Mouse (Mus musculus) MEL (cell line): ENCODE results near the gene Cul9. TPM values are rescaled to one million over a fixed set of nuclear protein-coding genes. Genes with fewer than 3 reads are reported as not detected.

Source experiments
- DNase-seq: peaks from one replicate; pipeline ENCODE4 v3.0.0; 2011; ENCODE audit warnings: low read depth, low spot score
- H3K27ac ChIP-seq: 2 replicates; pipeline ENCODE4 v1.5.1; 2012; ENCODE audit warnings: low read depth, mild to moderate bottlenecking, control low read depth, low read length, moderate library complexity; ENCODE audit not compliant: control insufficient read depth
- H3K27me3 ChIP-seq, 2 experiments: fragments of 150-350 bp in 1 of 2; sonication (generic) in 1 of 2; 2 replicates each; pipeline ENCODE4 v1.6.1; 2012; ENCODE audit warnings: low read length in 2 of 2, mild to moderate bottlenecking in 2 of 2, improper control_type of control experiment in 1 of 2, moderate library complexity in 1 of 2; ENCODE audit not compliant: insufficient read depth in 2 of 2, control insufficient read depth in 1 of 2
- H3K36me3 ChIP-seq, 2 experiments: 2 replicates each; pipeline ENCODE4 v1.6.1; 2012 to 2014; ENCODE audit warnings: low read length in 2 of 2, improper control_type of control experiment in 1 of 2, inconsistent platforms in 1 of 2, mild to moderate bottlenecking in 1 of 2; ENCODE audit not compliant: insufficient read depth in 2 of 2, control insufficient read depth in 1 of 2
- H3K4me1 ChIP-seq, 2 experiments: fragments of 150-350 bp in 1 of 2; sonication (generic) in 1 of 2; 2 replicates each; pipeline ENCODE4 v1.6.1; 2012; ENCODE audit warnings: low read length in 2 of 2, improper control_type of control experiment in 1 of 2, mild to moderate bottlenecking in 1 of 2; ENCODE audit not compliant: insufficient read depth in 2 of 2, control insufficient read depth in 1 of 2
- H3K4me3 ChIP-seq, 2 experiments: fragments of 150-350 bp in 1 of 2; sonication (generic) in 1 of 2; 2 replicates each; pipeline ENCODE4 v1.5.1; 2012; ENCODE audit warnings: low read depth in 2 of 2, low read length in 2 of 2, mild to moderate bottlenecking in 2 of 2, moderate library complexity in 2 of 2, control low read depth in 1 of 2, improper control_type of control experiment in 1 of 2; ENCODE audit not compliant: control insufficient read depth in 1 of 2, insufficient read depth in 1 of 2
- H3K79me2 ChIP-seq: 2 replicates; pipeline ENCODE4 v1.6.1; 2012; ENCODE audit warnings: mild to moderate bottlenecking, low read length, moderate library complexity; ENCODE audit not compliant: control insufficient read depth, poor library complexity, insufficient read depth
- H3K9ac ChIP-seq: 2 replicates; pipeline ENCODE4 v1.6.1; 2012; ENCODE audit warnings: low read depth, mild to moderate bottlenecking, control low read depth, low read length, moderate library complexity; ENCODE audit not compliant: control insufficient read depth, poor library complexity, severe bottlenecking
- H3K9me3 ChIP-seq: fragments of 150-350 bp; sonication (generic); replicated peaks from 2 replicates; pipeline ENCODE4 v1.6.1; 2012; ENCODE audit warnings: mild to moderate bottlenecking, low read length, improper control_type of control experiment, moderate library complexity; ENCODE audit not compliant: insufficient read depth
- BHLHE40 ChIP-seq: IDR thresholded peaks from 2 replicates; pipeline ENCODE4 v1.6.1; 2012; ENCODE audit warnings: low read depth, mild to moderate bottlenecking, inconsistent platforms, low read length, improper control_type of control experiment, borderline replicate concordance
- CHD1 ChIP-seq: IDR thresholded peaks from 2 replicates; pipeline ENCODE4 v1.6.1; 2012; ENCODE audit warnings: low read depth, mild to moderate bottlenecking, inconsistent platforms, low read length, improper control_type of control experiment
- CTCF ChIP-seq, 3 experiments: IDR thresholded peaks in 2 of 3; conservative IDR thresholded peaks in 1 of 3; 2 replicates each; pipeline ENCODE4 v1.5.1; 2011 to 2012; ENCODE audit warnings: low read length in 3 of 3, low read depth in 2 of 3, mild to moderate bottlenecking in 2 of 3, improper control_type of control experiment in 1 of 3, inconsistent platforms in 1 of 3, mixed read lengths in 1 of 3, moderate library complexity in 1 of 3; ENCODE audit not compliant: control insufficient read depth in 1 of 3, insufficient read depth in 1 of 3, poor library complexity in 1 of 3, severe bottlenecking in 1 of 3
- E2F4 ChIP-seq: IDR thresholded peaks from 2 replicates; pipeline ENCODE4 v1.6.1; 2011; ENCODE audit warnings: low read depth, low read length, improper control_type of control experiment, borderline replicate concordance
- EP300 ChIP-seq, 2 experiments: IDR thresholded peaks; 2 replicates each; pipeline ENCODE4 v1.6.1; 2011; ENCODE audit warnings: improper control_type of control experiment in 2 of 2, low read length in 2 of 2, low read depth in 1 of 2, mild to moderate bottlenecking in 1 of 2
- ETS1 ChIP-seq: IDR thresholded peaks from 2 replicates; pipeline ENCODE4 v1.6.1; 2012; ENCODE audit warnings: low read depth, mild to moderate bottlenecking, inconsistent platforms, low read length, improper control_type of control experiment, moderate library complexity
- GATA1 ChIP-seq: IDR thresholded peaks from 2 replicates; pipeline ENCODE4 v1.6.1; 2011; ENCODE audit warnings: low read depth, low read length, improper control_type of control experiment
- JUND ChIP-seq: IDR thresholded peaks from 2 replicates; pipeline ENCODE4 v1.6.1; 2011; ENCODE audit warnings: low read depth, mild to moderate bottlenecking, improper control_type of control experiment, low read length
- KAT2A ChIP-seq: conservative IDR thresholded peaks from 2 replicates; pipeline ENCODE4 v1.6.1; 2012; ENCODE audit warnings: low read depth, low read length, improper control_type of control experiment, inconsistent platforms
- MAFK ChIP-seq: IDR thresholded peaks from 2 replicates; pipeline ENCODE4 v1.6.1; 2011; ENCODE audit warnings: low read depth, mild to moderate bottlenecking, low read length, improper control_type of control experiment, borderline replicate concordance
- MEF2A ChIP-seq: IDR thresholded peaks from 2 replicates; pipeline ENCODE4 v1.6.1; 2014; ENCODE audit warnings: low read depth, mild to moderate bottlenecking, inconsistent platforms, low read length, improper control_type of control experiment; ENCODE audit not compliant: poor library complexity, insufficient replicate concordance, severe bottlenecking; ENCODE audit errors: extremely low read depth
- MYB ChIP-seq: IDR thresholded peaks from 2 replicates; pipeline ENCODE4 v1.6.1; 2011; ENCODE audit warnings: mild to moderate bottlenecking, low read depth, low read length, improper control_type of control experiment
- MYC ChIP-seq: IDR thresholded peaks from 2 replicates; pipeline ENCODE4 v1.6.1; 2011; ENCODE audit warnings: low read depth, mild to moderate bottlenecking, low read length, improper control_type of control experiment, moderate library complexity
- NRF1 ChIP-seq: IDR thresholded peaks from 2 replicates; pipeline ENCODE4 v1.6.1; 2014; ENCODE audit warnings: low read depth, mild to moderate bottlenecking, inconsistent platforms, low read length, improper control_type of control experiment, moderate library complexity; ENCODE audit not compliant: poor library complexity, insufficient read depth, severe bottlenecking
- POLR2A ChIP-seq, 2 experiments: IDR thresholded peaks; 2 replicates each; pipeline ENCODE4 v1.6.1; 2011 to 2012; ENCODE audit warnings: low read length in 2 of 2, mild to moderate bottlenecking in 2 of 2, control low read depth in 1 of 2, improper control_type of control experiment in 1 of 2, low read depth in 1 of 2, moderate library complexity in 1 of 2; ENCODE audit not compliant: control insufficient read depth in 1 of 2, insufficient read depth in 1 of 2, poor library complexity in 1 of 2
- POLR2AphosphoS5 ChIP-seq: IDR thresholded peaks from 2 replicates; pipeline ENCODE4 v1.6.1; 2012; ENCODE audit warnings: low read depth, borderline replicate concordance, mild to moderate bottlenecking, inconsistent platforms, low read length, moderate library complexity, mixed read lengths
- SIN3A ChIP-seq: IDR thresholded peaks from 2 replicates; pipeline ENCODE4 v1.6.1; 2012; ENCODE audit warnings: low read length, improper control_type of control experiment, inconsistent platforms
- TAL1 ChIP-seq: IDR thresholded peaks from 2 replicates; pipeline ENCODE4 v1.6.1; 2012; ENCODE audit warnings: mild to moderate bottlenecking, inconsistent platforms, low read length, moderate library complexity, mixed read lengths
- TBP ChIP-seq: IDR thresholded peaks from 2 replicates; pipeline ENCODE4 v1.8.0; 2011; ENCODE audit warnings: low read depth, low read length, improper control_type of control experiment
- UBTF ChIP-seq: IDR thresholded peaks from 2 replicates; pipeline ENCODE4 v1.6.1; 2012; ENCODE audit warnings: low read depth, mild to moderate bottlenecking, inconsistent platforms, low read length, improper control_type of control experiment, moderate library complexity, borderline replicate concordance; ENCODE audit not compliant: insufficient read depth
- USF1 ChIP-seq: IDR thresholded peaks from 2 replicates; pipeline ENCODE4 v1.6.1; 2014; ENCODE audit warnings: low read depth, mild to moderate bottlenecking, inconsistent platforms, low read length, improper control_type of control experiment, moderate library complexity
- USF2 ChIP-seq, 2 experiments: IDR thresholded peaks; 2 replicates each; pipeline ENCODE4 v1.6.1; 2011 to 2012; ENCODE audit warnings: improper control_type of control experiment in 2 of 2, low read length in 2 of 2, borderline replicate concordance in 1 of 2, inconsistent platforms in 1 of 2, low read depth in 1 of 2, mild to moderate bottlenecking in 1 of 2; ENCODE audit not compliant: insufficient read depth in 1 of 2
- ZC3H11A ChIP-seq: IDR thresholded peaks from 2 replicates; pipeline ENCODE4 v1.6.1; 2012; ENCODE audit warnings: low read depth, mild to moderate bottlenecking, inconsistent platforms, low read length, improper control_type of control experiment
- ZKSCAN1 ChIP-seq: IDR thresholded peaks from 2 replicates; pipeline ENCODE4 v1.6.1; 2012; ENCODE audit warnings: low read depth, mild to moderate bottlenecking, inconsistent platforms, low read length, improper control_type of control experiment, moderate library complexity
- ZNF384 ChIP-seq: IDR thresholded peaks from 2 replicates; pipeline ENCODE4 v1.6.1; 2012; ENCODE audit warnings: low read depth, mild to moderate bottlenecking, inconsistent platforms, low read length, improper control_type of control experiment
- polyA plus RNA-seq, 2 experiments: library from polyadenylated mRNA; stranded (reverse) in 1 of 2; unstranded in 1 of 2; fragments of >175 nt in 1 of 2; fragments of >200 nt in 1 of 2; gene quantifications; 2 replicates each; pipeline versions ENCODE4 v1.2.1 to v1.2.4; 2012; ENCODE audit warnings: low replicate concordance in 2 of 2, low read depth in 1 of 2; ENCODE audit not compliant: insufficient read length in 2 of 2, insufficient read depth in 1 of 2, missing spikeins in 1 of 2
- total RNA-seq: library from RNA; depleted of rRNA; stranded (reverse); fragments of 300-350 nt; gene quantifications from 2 replicates; pipeline ENCODE4 v1.2.3, GENCODE M21; 2012

Gene Cul9
- total and polyA plus RNA-seq, 3 experiments: 3.6 to 10.7 TPM; not detected in 1

DNA sequence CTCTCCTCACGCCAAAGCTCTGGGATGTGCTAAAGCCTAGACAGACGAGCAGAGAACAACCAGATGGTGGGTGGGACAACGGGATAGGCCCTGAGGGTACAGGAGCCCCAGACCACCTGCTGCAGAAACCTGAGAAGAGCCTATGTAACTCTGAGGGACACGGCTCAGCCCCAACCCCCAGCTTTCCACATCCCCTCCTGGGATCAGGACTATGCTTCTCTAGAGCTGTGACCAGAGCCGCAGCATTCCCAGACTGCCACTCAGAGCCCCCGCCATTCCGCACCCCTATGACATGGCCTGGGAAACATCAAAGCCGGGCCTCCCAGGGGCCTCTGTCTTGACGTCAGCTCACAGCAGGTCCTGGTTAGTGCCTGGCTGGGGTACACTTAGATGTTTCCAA, 48.4 kb upstream of the Cul9 start:
- H3K79me2 ChIP-seq: no peaks in the 10 kb centered on the region
- no peaks in the 10 kb centered on the region for H3K27me3 ChIP-seq
- no peak for DNase-seq
- no peak overlapping the region for H3K4me3 ChIP-seq
- no peak overlapping the region for H3K9ac ChIP-seq
- H3K36me3 ChIP-seq: peaks cover 0 to 1% of the 10 kb centered on the region in 2 experiments; a peak in 1 of 4 replicates
- H3K27ac ChIP-seq: no peak overlapping the region
- peaks cover 0 to 4% of the 10 kb centered on the region in 2 experiments; a peak in 3 of 4 replicates for H3K4me1 ChIP-seq
- TF ChIP-seq BHLHE40: no peak
- no peak for TF ChIP-seq E2F4
- TF ChIP-seq NRF1: no peak
- no peak for TF ChIP-seq ZKSCAN1
- TF ChIP-seq MAFK: no peak
- no peak for TF ChIP-seq KAT2A
- TF ChIP-seq USF1: no peak
- TF ChIP-seq MEF2A: no peak
- no peak for TF ChIP-seq JUND
- no peak for TF ChIP-seq GATA1
- TF ChIP-seq USF2 (IDR thresholded peaks at IDR 0.05; ENCODE audit: borderline replicate concordance in 1 of 2, insufficient read depth in 1 of 2, low read depth in 1 of 2, low read length in 2 of 2): no peak
- no peak for TF ChIP-seq CHD1
- no peak for TF ChIP-seq EP300 (IDR thresholded peaks at IDR 0.05; ENCODE audit: low read depth in 1 of 2, low read length in 2 of 2)
- TF ChIP-seq SIN3A: no peak
- no peak for TF ChIP-seq ZNF384
- TF ChIP-seq TBP: no peak
- no peak for TF ChIP-seq MYB
- no peak for TF ChIP-seq MYC
- H3K9me3 ChIP-seq: no peaks in the 10 kb centered on the region

- H3K4me3 ChIP-seq: no peak overlapping the region
- H3K36me3 ChIP-seq: peaks cover 0 to 6% of the 10 kb centered on the region in 2 experiments; a peak in 1 of 4 replicates
- no peak overlapping the region for H3K9ac ChIP-seq
- H3K79me2 ChIP-seq: no peaks in the 10 kb centered on the region
- no peak for DNase-seq
- no peak for TF ChIP-seq MAFK
- no peak for TF ChIP-seq TAL1
- TF ChIP-seq SIN3A: no peak
- TF ChIP-seq UBTF: no peak
- TF ChIP-seq ETS1: no peak
- TF ChIP-seq CTCF (IDR thresholded peaks at IDR 0.05 in 2 of 3, conservative IDR thresholded peaks at IDR 0.05 in 1 of 3; ENCODE audit: control insufficient read depth in 1 of 3, insufficient read depth in 1 of 3, low read depth in 2 of 3, low read length in 3 of 3, poor library complexity in 1 of 3, severe bottlenecking in 1 of 3): no peak
- TF ChIP-seq ZC3H11A: no peak
- no peak for TF ChIP-seq NRF1
- TF ChIP-seq POLR2AphosphoS5: no peak
- no peak for TF ChIP-seq POLR2A (IDR thresholded peaks at IDR 0.05; ENCODE audit: control insufficient read depth in 1 of 2, insufficient read depth in 1 of 2, low read depth in 1 of 2, low read length in 2 of 2, poor library complexity in 1 of 2)
- H3K27ac ChIP-seq: no peak overlapping the region
- H3K27me3 ChIP-seq: no peaks in the 10 kb centered on the region
- peaks cover 7 to 12% of the 10 kb centered on the region in 2 experiments for H3K4me1 ChIP-seq
- H3K9me3 ChIP-seq: no peaks in the 10 kb centered on the region
Measured at GRCm38 (mm10) chr17:46593124-46593523, 46.9 kb upstream of the Cul9 start.
